Mouse (Mus musculus) heart, adult 18-20 months (tissue): ENCODE measurements around the gene Tpm3. TPM values are rescaled to one million over a fixed set of nuclear protein-coding genes. Genes with fewer than 3 reads are reported as not detected.

Experiments used
- DNase-seq, 2 experiments: peaks; one replicate each; pipeline ENCODE4 v3.0.0; 2021 to 2022; ENCODE audit warnings: mixed read lengths in 1 of 2
- long read RNA-seq, 2 experiments: library from polyadenylated mRNA; stranded (forward); transcript quantifications; one replicate each; pipeline ENCODE4 v2.0.0; 2021
- total RNA-seq, 2 experiments: library from RNA; stranded (reverse); gene quantifications; 2 replicates each; pipeline ENCODE4 v1.2.3; 2021

Tpm3 gene
- total RNA-seq: 10 to 100 TPM; 42.9 to 46.2 TPM
- long read RNA-seq, experiment 1, transcript Tpm3-201 (8 exons, 2,230 nt): major isoform, 31 of 54 reads
- long read RNA-seq, experiment 1, partial matches to known transcripts: 1 of 54 reads
- long read RNA-seq, experiment 1, other reads (novel, unspliced or antisense): 20 of 54 reads
- long read RNA-seq, experiment 2, transcript Tpm3-201 (8 exons, 2,230 nt): major isoform, 10 of 21 reads
- long read RNA-seq, experiment 2, partial matches to known transcripts: 0 of 21 reads
- long read RNA-seq, experiment 2, other reads (novel, unspliced or antisense): 10 of 21 reads

GRCm38 (mm10) chr3:90072294-90072693 is at the start of gene Tpm3:
TSS of gene Tpm3 (plus strand) at chr3:90072649.
- DNase-seq: no peak

- no peak for DNase-seq
Observed at GRCm38 (mm10) chr3:90034653-90035052, 37.8 kb upstream of the Tpm3 start.

GRCm38 (mm10) chr3:90036263-90036662 is 36.2 kb upstream of the Tpm3 start:
- DNase-seq: no peak

- DNase-seq: no peak
Observed at GRCm38 (mm10) chr3:90049691-90050090, 22.8 kb upstream of the Tpm3 start.

GRCm38 (mm10) chr3:90051441-90052350 is 20.8 kb upstream of the Tpm3 start, which contains the start of gene 4933434E20Rik:
TSS of gene 4933434E20Rik (plus strand) at chr3:90051636.
- peak; percentile 60 to 74 for DNase-seq

- DNase-seq: peak; percentile 94 to 96
Observed at GRCm38 (mm10) chr3:90052351-90053241, 19.9 kb upstream of the Tpm3 start, which contains the start of gene Ubap2l. TSS of gene Ubap2l (minus strand) at chr3:90052628.

- no peak for DNase-seq
Observed at GRCm38 (mm10) chr3:90061549-90061948, 10.9 kb upstream of the Tpm3 start.

GRCm38 (mm10) chr3:90062539-90062938 is 9.9 kb upstream of the Tpm3 start:
- DNase-seq: no peak

- DNase-seq: no peak
Observed at GRCm38 (mm10) chr3:90064383-90064782, 8.1 kb upstream of the Tpm3 start.

- peak in 1 of 2 experiments; percentile 69 for DNase-seq
Observed at GRCm38 (mm10) chr3:90065553-90065952, 6.9 kb upstream of the Tpm3 start.

- no peak for DNase-seq
Observed at GRCm38 (mm10) chr3:90067851-90068250, 4.6 kb upstream of the Tpm3 start.

- no peak for DNase-seq
Observed at GRCm38 (mm10) chr3:90069688-90070087, 2.8 kb upstream of the Tpm3 start.

- peak; percentile 82 to 91 for DNase-seq
Observed at GRCm38 (mm10) chr3:90076921-90077716, 4.7 kb downstream of the Tpm3 start.

- DNase-seq: no peak
Observed at GRCm38 (mm10) chr3:90078224-90078623, 5.8 kb downstream of the Tpm3 start.

- peak; percentile 93 to 98 for DNase-seq
Observed at GRCm38 (mm10) chr3:90079133-90079762, 6.8 kb downstream of the Tpm3 start.

- DNase-seq: peak; percentile 77 to 87
Observed at GRCm38 (mm10) chr3:90079763-90080497, 7.5 kb downstream of the Tpm3 start.

- no peak for DNase-seq
Observed at GRCm38 (mm10) chr3:90080498-90080863, 8.0 kb downstream of the Tpm3 start.

GRCm38 (mm10) chr3:90081365-90082240 is 9.2 kb downstream of the Tpm3 start:
- peak in 1 of 2 experiments; percentile 29 for DNase-seq

GRCm38 (mm10) chr3:90083034-90083433 is 10.6 kb downstream of the Tpm3 start:
- no peak for DNase-seq
